Mouse (Mus musculus) right cerebral cortex, postnatal 25 days (tissue): ENCODE data around the gene Il10.

Experiments
- DNase-seq: peaks from one replicate; pipeline ENCODE4 v3.0.0; 2022

Il10 gene

GRCm38 (mm10) chr1:131019492-131020098 lies at the start of gene Il10:
TSS of gene Il10 (plus strand) at chr1:131019845.
- no peak for DNase-seq

GRCm38 (mm10) chr1:130979455-130979854 lies 40.2 kb upstream of the Il10 start:
- no peak for DNase-seq

- DNase-seq, result no peak
Observed at GRCm38 (mm10) chr1:130984441-130984840, 35.2 kb upstream of the Il10 start.

GRCm38 (mm10) chr1:130987001-130987400 lies 32.6 kb upstream of the Il10 start:
- DNase-seq, result no peak

GRCm38 (mm10) chr1:130987418-130987817 lies 32.2 kb upstream of the Il10 start:
- no peak for DNase-seq

- no peak for DNase-seq
Observed at GRCm38 (mm10) chr1:130989331-130989730, 30.3 kb upstream of the Il10 start.

- DNase-seq, result no peak
Observed at GRCm38 (mm10) chr1:130990448-130990847, 29.2 kb upstream of the Il10 start.

- DNase-seq, result no peak
Observed at GRCm38 (mm10) chr1:130993574-130994154, 26.0 kb upstream of the Il10 start.

- DNase-seq, result no peak
Observed at GRCm38 (mm10) chr1:130995515-130995914, 24.1 kb upstream of the Il10 start.

- DNase-seq, result no peak
Observed at GRCm38 (mm10) chr1:130996356-130996755, 23.3 kb upstream of the Il10 start.

GRCm38 (mm10) chr1:130997441-130997840 lies 22.2 kb upstream of the Il10 start:
- DNase-seq, result no peak

GRCm38 (mm10) chr1:130998321-130998720 lies 21.3 kb upstream of the Il10 start:
- peak; percentile 12 for DNase-seq

- DNase-seq, result no peak
Observed at GRCm38 (mm10) chr1:130999708-131000107, 19.9 kb upstream of the Il10 start.

GRCm38 (mm10) chr1:131000296-131000695 lies 19.3 kb upstream of the Il10 start:
- DNase-seq, result no peak

GRCm38 (mm10) chr1:131002561-131002960 lies 17.1 kb upstream of the Il10 start:
- DNase-seq, result no peak

- no peak for DNase-seq
Observed at GRCm38 (mm10) chr1:131003037-131003922, 16.4 kb upstream of the Il10 start.

GRCm38 (mm10) chr1:131006069-131006468 lies 13.6 kb upstream of the Il10 start:
- DNase-seq, result no peak

- DNase-seq, result no peak
Observed at GRCm38 (mm10) chr1:131010201-131011153, 9.2 kb upstream of the Il10 start.

GRCm38 (mm10) chr1:131012494-131012893 lies 7.2 kb upstream of the Il10 start:
- no peak for DNase-seq

GRCm38 (mm10) chr1:131013926-131014325 lies 5.7 kb upstream of the Il10 start:
- no peak for DNase-seq

- no peak for DNase-seq
Observed at GRCm38 (mm10) chr1:131015281-131015680, 4.4 kb upstream of the Il10 start.

- no peak for DNase-seq
Observed at GRCm38 (mm10) chr1:131015879-131016278, 3.8 kb upstream of the Il10 start.
